In genomic region chr5:148769452-148769851, GRCm38 (mm10) we compare ENCODE assay signal across 16 mouse cellular contexts.
DNase-seq lines count a peak whose midpoint lies in the region; ATAC-seq lines count a peak whose summit lies in the region.
"Had no signal": no experiment of that assay in that cellular context is flagged by ENCODE, and none has a peak within 500 bp of the region (broad histone marks: within the 10 kb centered on the region; RNA-seq: fewer than 3 reads in every experiment).

No protein-coding gene starts in this region.

- DNase-seq in 416B (ENCODE audit: low read depth), result peak; percentile 86
- DNase-seq in induced T-regulatory cell, adult 2 months (ENCODE audit: low read depth), result peak; percentile 82
- peak; percentile 52 to 72 for DNase-seq in natural killer cell, adult 2 months (ENCODE audit: low spot score in 2 of 2)
- no peak for DNase-seq in layer of hippocampus, adult 11-12 months (ENCODE audit: low spot score)
- no peak for DNase-seq in spleen, adult 18-20 months
- no peak for DNase-seq in urinary bladder, postnatal 10 days (ENCODE audit: low spot score)
- DNase-seq: adrenal gland, adult 2 months; cerebellum, adult 9-11 months; gastrocnemius, postnatal 14 days; kidney, adult 18-20 months; kidney, postnatal 36 days; liver, postnatal 0 days; lung, postnatal 10 days had no signal

- peak; percentile 95 for ATAC-seq in CD4-positive, CD25-positive, alpha-beta regulatory T cell, adult 4 months
- ATAC-seq: forebrain, embryonic 15.5 days; hindbrain, postnatal 0 days; liver, postnatal 0 days had no signal

Comparison
In these comparisons a context has a peak if more than half of its experiments do, and no peak if none do; other contexts are left out.
1. DNase-seq: peak in 416B (single experiment), induced T-regulatory cell, adult 2 months (single experiment) and natural killer cell, adult 2 months (2 of 2); none in layer of hippocampus, adult 11-12 months (single experiment), spleen, adult 18-20 months (0 of 2) and urinary bladder, postnatal 10 days (single experiment).